Mouse (Mus musculus) ES-E14 (cell line): ENCODE data around the gene Pak6. TPM values are rescaled to one million over a fixed set of nuclear protein-coding genes. Genes with fewer than 3 reads are reported as not detected.

Source experiments
- DNase-seq: peaks from one replicate; pipeline ENCODE4 v3.0.0-alpha.2; 2013; ENCODE audit warnings: low read depth, low spot score
- H3K27ac ChIP-seq: 2 replicates; pipeline ENCODE4 v1.5.1; 2012; ENCODE audit warnings: low read depth, mild to moderate bottlenecking, low read length, moderate library complexity, mixed read lengths; ENCODE audit not compliant: poor library complexity, insufficient read depth, severe bottlenecking
- H3K36me3 ChIP-seq: 2 replicates; pipeline ENCODE4 v1.6.1; 2012; ENCODE audit warnings: mild to moderate bottlenecking, low read length, moderate library complexity, mixed read lengths; ENCODE audit not compliant: control insufficient read depth, poor library complexity, insufficient read depth, severe bottlenecking
- H3K4me1 ChIP-seq, 2 experiments: fragments of 150-350 bp in 1 of 2; sonication (generic) in 1 of 2; 2 replicates each; pipeline ENCODE4 v1.6.1; 2012; ENCODE audit warnings: low read length in 2 of 2, mild to moderate bottlenecking in 1 of 2, mixed read lengths in 1 of 2; ENCODE audit not compliant: control insufficient read depth in 2 of 2, insufficient read depth in 2 of 2, poor library complexity in 1 of 2
- H3K4me3 ChIP-seq, 2 experiments: fragments of 150-350 bp in 1 of 2; sonication (generic) in 1 of 2; 2 replicates each; pipeline ENCODE4 v1.5.1; 2012; ENCODE audit warnings: low read length in 2 of 2, low read depth in 1 of 2, mild to moderate bottlenecking in 1 of 2, mixed read lengths in 1 of 2; ENCODE audit not compliant: insufficient read depth in 1 of 2, poor library complexity in 1 of 2, severe bottlenecking in 1 of 2
- H3K9ac ChIP-seq: 2 replicates; pipeline ENCODE4 v1.6.1; 2012; ENCODE audit warnings: low read depth, mild to moderate bottlenecking, low read length, mixed read lengths; ENCODE audit not compliant: poor library complexity, insufficient read depth, severe bottlenecking
- H3K9me3 ChIP-seq: fragments of 150-350 bp; sonication (generic); 2 replicates; pipeline ENCODE4 v1.6.1; 2012; ENCODE audit warnings: low read depth, mild to moderate bottlenecking, low read length; ENCODE audit not compliant: control insufficient read depth, insufficient read depth
- CHD2 ChIP-seq: IDR thresholded peaks from 2 replicates; pipeline ENCODE4 v1.6.1; 2014; ENCODE audit warnings: mild to moderate bottlenecking, low read depth, low read length, inconsistent platforms
- HCFC1 ChIP-seq: IDR thresholded peaks from 2 replicates; pipeline ENCODE4 v1.6.1; 2012; ENCODE audit warnings: low read length, inconsistent platforms, borderline replicate concordance; ENCODE audit not compliant: insufficient read depth
- MAFK ChIP-seq: IDR thresholded peaks from 2 replicates; pipeline ENCODE4 v1.6.1; 2014; ENCODE audit warnings: mild to moderate bottlenecking, low read depth, low read length, inconsistent platforms; ENCODE audit not compliant: insufficient read depth
- ZC3H11A ChIP-seq: IDR thresholded peaks from 2 replicates; pipeline ENCODE4 v1.6.1; 2012; ENCODE audit warnings: low read depth, mild to moderate bottlenecking, inconsistent platforms, low read length, borderline replicate concordance
- ZNF384 ChIP-seq: IDR thresholded peaks from 2 replicates; pipeline ENCODE4 v1.6.1; 2012; ENCODE audit warnings: low read depth, low read length, inconsistent platforms
- in situ Hi-C, 2 experiments: fragments of 600-800 bp; cut with MboI; formaldehyde crosslinking; loops; one replicate each; pipeline ENCODE4 v1.15.1; 2025; ENCODE audit warnings: low sequenced_read_pairs in 2 of 2, inconsistent platforms in 1 of 2; ENCODE audit not compliant: unreplicated experiment in 2 of 2
- total RNA-seq: library from RNA; depleted of rRNA; stranded (reverse); fragments of 300-350 nt; gene quantifications from 2 replicates; pipeline ENCODE4 v1.2.3, GENCODE M21; 2012; rRNA removed

The Pak6 gene
- total RNA-seq, 1 experiment = 0.85 TPM

DNA sequence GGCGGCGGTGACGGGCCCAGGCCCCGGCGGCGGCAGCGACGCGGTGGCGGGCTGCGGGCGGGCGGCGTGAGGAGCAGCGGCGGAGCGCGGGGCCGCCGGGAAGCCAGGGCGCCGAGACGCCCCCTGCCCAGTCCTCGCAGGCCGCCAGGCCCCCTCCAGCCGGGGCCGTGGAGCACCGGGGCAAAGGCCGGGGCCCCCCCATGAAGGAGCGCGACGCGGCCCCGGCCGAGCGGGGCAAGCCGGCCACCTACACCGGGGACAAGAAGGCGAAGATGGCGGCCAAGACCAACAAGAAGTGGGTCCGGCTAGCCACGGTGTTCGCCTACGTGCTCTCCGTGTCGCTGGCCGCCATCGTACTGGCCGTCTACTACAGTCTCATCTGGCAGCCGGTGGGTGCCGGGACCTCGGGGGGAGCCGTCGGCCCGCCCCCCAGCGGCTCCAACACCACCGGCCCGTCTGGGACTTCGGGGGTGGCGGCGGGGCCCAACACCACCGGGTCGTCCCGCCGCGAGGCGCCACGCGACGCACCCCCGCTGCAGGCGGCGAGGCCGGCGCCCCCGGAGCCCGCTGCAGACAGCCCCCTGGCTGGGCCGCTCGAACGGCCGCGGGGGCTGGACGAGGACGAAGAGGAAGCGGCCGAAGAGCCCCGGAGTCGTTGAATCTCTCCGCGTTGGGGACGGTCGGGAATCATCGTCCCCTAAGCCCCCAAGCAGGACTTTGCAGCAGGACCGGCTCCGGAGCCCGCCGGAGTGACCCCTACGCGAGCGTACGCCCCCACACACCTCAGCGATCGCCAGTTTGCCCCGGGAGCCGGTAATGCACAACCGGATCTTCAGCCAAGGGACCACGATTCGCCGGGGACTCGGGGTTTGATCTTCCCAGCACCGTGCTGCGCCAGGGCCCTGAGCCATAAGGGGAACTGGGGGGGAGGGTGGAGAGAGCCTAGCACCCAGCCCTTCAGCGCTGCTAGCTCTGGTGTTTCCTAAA is 83.1 kb downstream of the Pak6 start:
- H3K4me3 ChIP-seq = peak overlapping the region; percentile 69 to 77
- no peaks in the 10 kb centered on the region for H3K9me3 ChIP-seq
- TF ChIP-seq CHD2 (no peak), HCFC1 (no peak), MAFK (no peak), ZC3H11A (no peak), ZNF384 (no peak)
- no peaks in the 10 kb centered on the region for H3K4me1 ChIP-seq
- H3K9ac ChIP-seq = peak overlapping the region; percentile 69
- no peak for DNase-seq
- no peak overlapping the region for H3K27ac ChIP-seq
- H3K36me3 ChIP-seq = no peaks in the 10 kb centered on the region
- in situ Hi-C loops = loop anchor here in 1 of 2 experiments (5.0 kb wide), 1 partner anchor 151 kb away; no protein-coding TSS in a partner anchor

DNA sequence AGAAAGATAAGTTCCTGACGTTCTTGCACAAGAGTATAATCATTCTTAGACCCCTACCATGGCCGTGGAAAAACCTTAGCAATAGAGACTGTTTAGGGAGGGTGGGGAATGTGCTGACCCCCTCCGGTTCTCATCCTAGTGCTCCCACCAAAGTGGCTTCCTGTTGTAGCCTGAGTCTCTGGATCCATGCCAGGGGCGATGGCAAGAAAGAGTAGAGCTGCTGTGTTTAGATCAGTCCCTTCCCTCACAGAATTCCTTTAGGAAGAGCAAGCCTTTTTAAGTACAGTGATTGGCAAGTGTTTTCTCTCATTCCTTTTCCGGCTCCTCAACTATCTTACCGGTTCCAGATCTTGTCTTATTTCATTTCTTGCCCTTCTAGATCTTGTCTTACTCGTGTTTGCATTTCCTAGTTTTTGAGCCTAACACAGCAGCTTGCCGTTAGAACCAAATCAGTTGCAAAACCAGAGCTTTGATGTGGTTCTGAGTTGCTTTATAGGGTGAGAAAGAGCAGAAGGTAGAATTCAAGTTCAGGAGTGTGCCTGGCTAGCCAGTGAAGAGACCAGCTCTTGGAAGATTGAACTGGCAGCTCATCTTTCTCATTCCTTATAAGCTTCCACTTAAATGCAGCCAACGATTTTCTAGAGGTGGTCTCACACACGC is 84.3 kb downstream of the Pak6 start:
- in situ Hi-C loops = loop anchor here in 1 of 2 experiments (5.0 kb wide), 1 partner anchor 150 kb away; no protein-coding TSS in a partner anchor
- no peak overlapping the region for H3K27ac ChIP-seq
- no peaks in the 10 kb centered on the region for H3K9me3 ChIP-seq
- no peak overlapping the region for H3K9ac ChIP-seq
- no peaks in the 10 kb centered on the region for H3K36me3 ChIP-seq
- H3K4me1 ChIP-seq = no peaks in the 10 kb centered on the region
- no peak for DNase-seq
- no peak for TF ChIP-seq MAFK
- no peak for TF ChIP-seq ZNF384
- no peak for TF ChIP-seq CHD2
- no peak for TF ChIP-seq HCFC1
- TF ChIP-seq ZC3H11A = no peak
- no peak overlapping the region for H3K4me3 ChIP-seq

Other genes with a start within 250 kb of the Pak6 start
- 132 and 191 TPM in 2 replicates for gene Srp14, start 183.6 kb upstream of the Pak6 start, total RNA-seq
- 9.1 and 14.1 TPM in 2 replicates for gene Bmf, start 113.6 kb upstream of the Pak6 start, total RNA-seq
- gene Bub1b, start 65.1 kb upstream of the Pak6 start, total RNA-seq = 115 and 121 TPM in 2 replicates
- gene Ankrd63, start 40.7 kb downstream of the Pak6 start, total RNA-seq = 0.05 TPM in 1 of 2 replicates, not detected in the other
- gene Plcb2, start 65.1 kb downstream of the Pak6 start, total RNA-seq = 0.09 TPM in 1 of 2 replicates, not detected in the other
- 2.2 and 2.7 TPM in 2 replicates for gene Inafm2, start 82.5 kb downstream of the Pak6 start, total RNA-seq
- gene Ccdc9b, start 99.4 kb downstream of the Pak6 start, total RNA-seq = 1.1 and 3.1 TPM in 2 replicates
- gene Phgr1, start 109.5 kb downstream of the Pak6 start, total RNA-seq = not detected in 2 replicates
- gene Disp2, start 116.4 kb downstream of the Pak6 start, total RNA-seq = 0.21 and 0.31 TPM in 2 replicates
- gene Knstrn, start 150.7 kb downstream of the Pak6 start, total RNA-seq = 36.5 and 43.4 TPM in 2 replicates
- gene Ivd, start 198.7 kb downstream of the Pak6 start, total RNA-seq = 19.6 and 24.9 TPM in 2 replicates
- gene Bahd1, start 237.1 kb downstream of the Pak6 start, total RNA-seq = 6.0 and 7.7 TPM in 2 replicates